Mouse (Mus musculus): ENCODE measurements at regions not wholly inside any gene's neighbourhood (a gene's known extent, or its start where the extent isn't known, plus 50 kb on each side); places are given as distances from the start of the nearest gene placed in this dataset.

- Histone ChIP-seq H3K9me3 (no peaks in the 10 kb centered on the region), H3K4me2 (replicated peaks) (no peak overlapping the region), H3K4me3 (no peak overlapping the region), H3K27ac (replicated peaks) (no peak overlapping the region), H3K36me3 (no peaks in the 10 kb centered on the region), H3K27me3 (no peaks in the 10 kb centered on the region), H3K4me1 (peaks cover 6% of the 10 kb centered on the region; the same call in 1 of the 2 replicates), H3K9ac (replicated peaks) (no peak overlapping the region)
- WGBS, result 70% methylated on average over 14 of the region's 14 CpGs
- ATAC-seq (ENCODE audit: low FRiP score, low read depth), result no peak
Observed at GRCm38 (mm10) chr2:51073040-51073594, 75.8 kb downstream of the Rnd3 start.

GRCm38 (mm10) chr2:51072346-51072885 is 76.5 kb downstream of the Rnd3 start:
- H3K4me1 ChIP-seq, result peaks cover 6% of the 10 kb centered on the region; the same call in 1 of the 2 replicates
- no peak for ATAC-seq (ENCODE audit: low FRiP score, low read depth)
- H3K4me3 ChIP-seq, result no peak overlapping the region

GRCm38 (mm10) chr2:51070902-51071301 is 78.0 kb downstream of the Rnd3 start:
- Histone ChIP-seq H3K27ac (replicated peaks) (peak overlapping the region; percentile 25; the same call in 1 of the 2 replicates), H3K9ac (replicated peaks) (no peak overlapping the region), H3K4me2 (replicated peaks) (no peak overlapping the region), H3K4me1 (peaks cover 11% of the 10 kb centered on the region), H3K27me3 (no peaks in the 10 kb centered on the region), H3K36me3 (no peaks in the 10 kb centered on the region), H3K9me3 (no peaks in the 10 kb centered on the region), H3K4me3 (no peak overlapping the region)
- 55% methylated on average over 2 of the region's 2 CpGs for WGBS
- no peak for ATAC-seq (ENCODE audit: low FRiP score, low read depth)

More at GRCm38 (mm10) chr2:51072346-51072885, 76.5 kb downstream of the Rnd3 start:
- Histone ChIP-seq H3K27ac (replicated peaks) (no peak overlapping the region), H3K9ac (replicated peaks) (no peak overlapping the region), H3K9me3 (no peaks in the 10 kb centered on the region), H3K4me2 (replicated peaks) (no peak overlapping the region), H3K27me3 (no peaks in the 10 kb centered on the region), H3K36me3 (no peaks in the 10 kb centered on the region)
- WGBS, result 69% methylated on average over 6 of the region's 6 CpGs

GRCm38 (mm10) chr2:51066423-51066831 is 82.5 kb downstream of the Rnd3 start:
- H3K4me3 ChIP-seq, result no peak overlapping the region
- H3K27me3 ChIP-seq, result no peaks in the 10 kb centered on the region
- WGBS, result 32% methylated on average over 11 of the region's 11 CpGs
- peak; percentile 92 for ATAC-seq (ENCODE audit: low FRiP score, low read depth)
- H3K36me3 ChIP-seq, result no peaks in the 10 kb centered on the region
- no peak overlapping the region for H3K9ac ChIP-seq (replicated peaks)
- H3K4me2 ChIP-seq (replicated peaks), result 0 out of 2 replicates have a peak overlapping the region, but pooled peaks have one; percentile 10
- peak overlapping the region; percentile 93 for H3K27ac ChIP-seq (replicated peaks)
- H3K9me3 ChIP-seq, result peaks cover 7% of the 10 kb centered on the region; the same call in 1 of the 2 replicates
- peaks cover 19% of the 10 kb centered on the region for H3K4me1 ChIP-seq

- whole genome bisulfite sequencing, result 38% methylated on average over 6 of the region's 6 CpGs
- Histone ChIP-seq H3K4me1 (peaks cover 17% of the 10 kb centered on the region), H3K27ac (replicated peaks) (peak overlapping the region; percentile 93), H3K9me3 (peaks cover 7% of the 10 kb centered on the region; the same call in 1 of the 2 replicates), H3K36me3 (no peaks in the 10 kb centered on the region), H3K27me3 (no peaks in the 10 kb centered on the region), H3K9ac (replicated peaks) (no peak overlapping the region), H3K4me3 (no peak overlapping the region), H3K4me2 (replicated peaks) (no peak overlapping the region)
- no peak for ATAC-seq (ENCODE audit: low FRiP score, low read depth)
Observed at GRCm38 (mm10) chr2:51065821-51066220, 83.1 kb downstream of the Rnd3 start.

GRCm38 (mm10) chr2:51064821-51065220 is 84.1 kb downstream of the Rnd3 start:
- WGBS, result 32% methylated on average over 4 of the region's 4 CpGs
- Histone ChIP-seq H3K4me3 (no peak overlapping the region), H3K36me3 (no peaks in the 10 kb centered on the region), H3K9me3 (peaks cover 7% of the 10 kb centered on the region; the same call in 1 of the 2 replicates), H3K27me3 (no peaks in the 10 kb centered on the region), H3K9ac (replicated peaks) (no peak overlapping the region), H3K4me1 (peaks cover 13% of the 10 kb centered on the region), H3K4me2 (replicated peaks) (no peak overlapping the region), H3K27ac (replicated peaks) (peak overlapping the region; percentile 75)
- ATAC-seq (ENCODE audit: low FRiP score, low read depth), result peak; percentile 19; the same call in 1 of the 2 replicates

- Histone ChIP-seq H3K27me3 (no peaks in the 10 kb centered on the region), H3K27ac (replicated peaks) (no peak overlapping the region), H3K9me3 (peaks cover 7% of the 10 kb centered on the region; the same call in 1 of the 2 replicates), H3K36me3 (no peaks in the 10 kb centered on the region), H3K4me1 (peaks cover 13% of the 10 kb centered on the region), H3K9ac (replicated peaks) (no peak overlapping the region), H3K4me3 (no peak overlapping the region), H3K4me2 (replicated peaks) (no peak overlapping the region)
- WGBS, result 96% methylated on average over 5 of the region's 5 CpGs
- no peak for ATAC-seq (ENCODE audit: low FRiP score, low read depth)
Observed at GRCm38 (mm10) chr2:51062049-51062448, 86.9 kb downstream of the Rnd3 start.

GRCm38 (mm10) chr2:51058158-51058557 is 90.8 kb downstream of the Rnd3 start:
- Histone ChIP-seq H3K4me2 (replicated peaks) (no peak overlapping the region), H3K4me3 (no peak overlapping the region), H3K27ac (replicated peaks) (no peak overlapping the region), H3K9ac (replicated peaks) (no peak overlapping the region), H3K4me1 (peaks cover 3% of the 10 kb centered on the region; the same call in 1 of the 2 replicates), H3K27me3 (no peaks in the 10 kb centered on the region), H3K36me3 (no peaks in the 10 kb centered on the region), H3K9me3 (peaks cover 7% of the 10 kb centered on the region; the same call in 1 of the 2 replicates)
- 0 out of 2 replicates have a peak, but pooled peaks have one; percentile 23 for ATAC-seq (ENCODE audit: low FRiP score, low read depth)
- WGBS, result 60% methylated on average over 4 of the region's 4 CpGs

- Histone ChIP-seq H3K9me3 (no peaks in the 10 kb centered on the region), H3K9ac (replicated peaks) (no peak overlapping the region), H3K27me3 (no peaks in the 10 kb centered on the region), H3K4me2 (replicated peaks) (no peak overlapping the region), H3K4me3 (no peak overlapping the region), H3K4me1 (peaks cover 3% of the 10 kb centered on the region; the same call in 1 of the 2 replicates), H3K27ac (replicated peaks) (no peak overlapping the region), H3K36me3 (no peaks in the 10 kb centered on the region)
- ATAC-seq (ENCODE audit: low FRiP score, low read depth), result no peak
- whole genome bisulfite sequencing, result 62% methylated on average over 8 of the region's 8 CpGs
Observed at GRCm38 (mm10) chr2:51056141-51056731, 92.7 kb downstream of the Rnd3 start.

- no peak overlapping the region for H3K27ac ChIP-seq (replicated peaks)
Observed at GRCm38 (mm10) chr2:51055339-51055738, 93.6 kb downstream of the Rnd3 start.

GRCm38 (mm10) chr2:51049834-51050170 is 99.1 kb downstream of the Rnd3 start:
- H3K36me3 ChIP-seq, result no peaks in the 10 kb centered on the region
- no peak overlapping the region for H3K4me2 ChIP-seq (replicated peaks)
- H3K27me3 ChIP-seq, result no peaks in the 10 kb centered on the region
- no peak overlapping the region for H3K27ac ChIP-seq (replicated peaks)
- no peak overlapping the region for H3K4me3 ChIP-seq
- WGBS, result 51% methylated on average over 3 of the region's 3 CpGs
- no peak overlapping the region for H3K9ac ChIP-seq (replicated peaks)
- peaks cover 8% of the 10 kb centered on the region for H3K4me1 ChIP-seq
- no peak for ATAC-seq (ENCODE audit: low FRiP score, low read depth)
- no peaks in the 10 kb centered on the region for H3K9me3 ChIP-seq

More at GRCm38 (mm10) chr2:51055339-51055738, 93.6 kb downstream of the Rnd3 start:
- no peaks in the 10 kb centered on the region for H3K36me3 ChIP-seq
- no peak overlapping the region for H3K4me3 ChIP-seq
- no peaks in the 10 kb centered on the region for H3K9me3 ChIP-seq
- no peak overlapping the region for H3K9ac ChIP-seq (replicated peaks)
- H3K4me1 ChIP-seq, result peaks cover 3% of the 10 kb centered on the region; the same call in 1 of the 2 replicates
- 68% methylated on average over 3 of the region's 3 CpGs for WGBS
- ATAC-seq (ENCODE audit: low FRiP score, low read depth), result no peak
- H3K4me2 ChIP-seq (replicated peaks), result no peak overlapping the region
- no peaks in the 10 kb centered on the region for H3K27me3 ChIP-seq

- Histone ChIP-seq H3K9ac (replicated peaks) (no peak overlapping the region), H3K4me1 (peaks cover 8% of the 10 kb centered on the region), H3K9me3 (no peaks in the 10 kb centered on the region), H3K36me3 (no peaks in the 10 kb centered on the region), H3K4me3 (no peak overlapping the region), H3K27me3 (no peaks in the 10 kb centered on the region), H3K4me2 (replicated peaks) (no peak overlapping the region), H3K27ac (replicated peaks) (no peak overlapping the region)
- WGBS, result 53% methylated on average over 8 of the region's 8 CpGs
- no peak for ATAC-seq (ENCODE audit: low FRiP score, low read depth)
Observed at GRCm38 (mm10) chr2:51049101-51049833, 99.6 kb downstream of the Rnd3 start.
